Mouse (Mus musculus) cerebellum, adult 8-10 months (tissue): ENCODE measurements around the gene Ccdc73.
"Not testable (repeated sequence)": the region's sequence is repeated elsewhere in the genome, so short reads cannot be mapped to it uniquely, and the experiment has no call there.

Experiments used
- DNase-seq: peaks from one replicate; pipeline ENCODE4 v3.0.0; 2022

Ccdc73 gene

GRCm38 (mm10) chr2:104878794-104879193, 11.2 kb downstream of the Ccdc73 start:
- DNase-seq: no peak

GRCm38 (mm10) chr2:104886109-104886508, 18.5 kb downstream of the Ccdc73 start:
- DNase-seq: no peak

- DNase-seq: not testable (repeated sequence)
Measured at GRCm38 (mm10) chr2:104887331-104887730, 19.7 kb downstream of the Ccdc73 start.

- peak; percentile 64 for DNase-seq
Measured at GRCm38 (mm10) chr2:104887882-104888566, 20.4 kb downstream of the Ccdc73 start.

GRCm38 (mm10) chr2:104899975-104900374, 32.4 kb downstream of the Ccdc73 start:
- no peak for DNase-seq

DNA sequence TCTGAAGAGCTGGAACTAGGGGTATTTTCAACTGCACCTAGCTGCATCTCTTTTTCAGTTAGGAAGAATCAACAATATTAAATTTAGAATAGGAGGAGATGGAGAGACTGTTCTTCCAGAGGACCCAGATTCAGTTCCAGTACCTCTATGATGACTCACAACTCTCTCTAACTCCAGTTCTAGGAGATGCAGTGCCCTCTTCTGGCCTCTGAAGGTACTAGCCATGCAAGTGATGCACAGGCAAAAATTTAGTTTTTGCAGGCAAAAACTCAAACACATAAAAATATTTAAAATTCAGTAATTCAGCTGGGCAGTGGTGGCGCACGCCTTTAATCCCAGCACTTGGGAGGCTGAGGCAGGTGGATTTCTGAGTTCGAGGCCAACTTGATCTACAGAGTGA, 48.1 kb downstream of the Ccdc73 start:
- DNase-seq: no peak

DNA sequence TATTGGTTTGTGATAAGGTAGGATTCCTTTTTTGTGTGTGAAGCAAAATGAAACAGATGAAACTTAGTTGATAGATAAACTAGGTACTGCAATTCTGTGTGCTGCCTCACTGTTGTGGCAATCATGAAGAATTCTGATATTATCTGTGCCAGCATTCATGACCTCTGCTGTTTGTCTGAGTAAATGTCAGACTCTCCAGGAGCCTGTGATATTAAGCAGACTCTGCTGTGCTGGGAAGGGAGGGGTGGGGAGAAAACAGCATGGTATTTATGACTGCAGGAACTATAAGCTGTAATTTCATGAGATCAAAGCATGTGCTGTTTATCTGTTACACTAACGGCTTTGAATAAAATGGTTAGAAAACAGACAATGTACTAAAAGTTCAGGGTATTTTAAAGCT, 96.9 kb downstream of the Ccdc73 start:
- no peak for DNase-seq

DNA sequence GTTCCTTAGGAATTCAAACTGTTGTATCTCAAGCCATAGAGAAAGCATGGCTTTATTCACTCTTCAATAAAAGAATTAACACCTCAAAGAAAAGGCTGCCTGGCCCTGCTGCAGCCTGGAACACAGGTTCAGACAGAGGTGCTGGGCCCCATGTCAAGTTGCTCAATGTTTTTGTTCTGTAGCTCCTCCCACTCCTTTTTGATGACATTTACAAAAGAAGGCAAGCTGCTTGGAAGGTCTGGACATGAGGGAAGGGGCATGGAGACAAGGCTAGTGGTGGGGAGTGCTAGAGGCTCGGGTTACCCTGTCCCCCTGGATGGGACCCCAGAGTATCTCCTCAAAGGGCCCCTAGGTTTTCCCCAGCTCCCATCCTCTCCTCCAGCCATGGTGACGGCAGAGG, 114.1 kb downstream of the Ccdc73 start:
- DNase-seq: no peak

GRCm38 (mm10) chr2:104985796-104986195, 118.2 kb downstream of the Ccdc73 start:
- DNase-seq: no peak

DNA sequence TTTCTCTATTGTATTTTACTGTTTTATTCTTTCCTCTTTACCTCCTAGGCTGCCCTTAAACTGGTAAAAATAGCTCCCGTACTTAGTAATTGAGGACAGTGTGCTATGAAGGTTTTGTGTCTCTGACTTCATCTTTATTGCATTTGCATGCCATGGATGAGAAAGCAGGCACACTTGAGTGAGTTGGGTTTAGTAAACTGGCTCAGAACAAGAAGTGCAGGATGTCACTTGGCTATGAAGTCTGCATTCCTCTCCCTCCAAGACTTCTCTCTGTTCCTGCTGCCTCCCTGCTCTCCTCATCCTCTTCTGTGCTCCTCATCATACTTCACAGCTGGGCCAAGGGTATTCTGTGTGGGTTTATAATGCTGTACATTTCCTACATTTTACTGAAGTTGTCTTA, 121.4 kb downstream of the Ccdc73 start:
- no peak for DNase-seq

- DNase-seq: no peak
Measured at GRCm38 (mm10) chr2:104994436-104994835, 126.8 kb downstream of the Ccdc73 start.

GRCm38 (mm10) chr2:104996201-104996600, 128.6 kb downstream of the Ccdc73 start:
- no peak for DNase-seq

DNA sequence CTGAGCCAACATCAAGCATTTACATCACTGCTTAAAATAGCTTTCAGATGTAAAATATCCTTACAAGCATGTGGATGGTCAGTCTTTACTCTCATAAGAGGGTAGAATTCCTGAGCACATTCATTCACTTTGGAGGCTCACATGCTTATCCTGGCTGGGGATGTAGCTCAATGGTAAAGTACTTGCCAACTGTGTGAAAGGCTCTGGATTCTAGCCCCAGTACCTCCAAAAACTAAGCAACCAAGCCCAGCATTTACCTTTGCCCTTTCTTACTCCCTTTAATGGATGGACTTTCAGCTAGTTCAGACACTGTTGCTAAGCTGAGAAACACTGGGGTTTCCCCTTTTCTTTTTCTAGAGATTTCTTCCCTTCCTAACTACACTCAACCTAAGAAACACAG, 139.6 kb downstream of the Ccdc73 start:
- DNase-seq: no peak

DNA sequence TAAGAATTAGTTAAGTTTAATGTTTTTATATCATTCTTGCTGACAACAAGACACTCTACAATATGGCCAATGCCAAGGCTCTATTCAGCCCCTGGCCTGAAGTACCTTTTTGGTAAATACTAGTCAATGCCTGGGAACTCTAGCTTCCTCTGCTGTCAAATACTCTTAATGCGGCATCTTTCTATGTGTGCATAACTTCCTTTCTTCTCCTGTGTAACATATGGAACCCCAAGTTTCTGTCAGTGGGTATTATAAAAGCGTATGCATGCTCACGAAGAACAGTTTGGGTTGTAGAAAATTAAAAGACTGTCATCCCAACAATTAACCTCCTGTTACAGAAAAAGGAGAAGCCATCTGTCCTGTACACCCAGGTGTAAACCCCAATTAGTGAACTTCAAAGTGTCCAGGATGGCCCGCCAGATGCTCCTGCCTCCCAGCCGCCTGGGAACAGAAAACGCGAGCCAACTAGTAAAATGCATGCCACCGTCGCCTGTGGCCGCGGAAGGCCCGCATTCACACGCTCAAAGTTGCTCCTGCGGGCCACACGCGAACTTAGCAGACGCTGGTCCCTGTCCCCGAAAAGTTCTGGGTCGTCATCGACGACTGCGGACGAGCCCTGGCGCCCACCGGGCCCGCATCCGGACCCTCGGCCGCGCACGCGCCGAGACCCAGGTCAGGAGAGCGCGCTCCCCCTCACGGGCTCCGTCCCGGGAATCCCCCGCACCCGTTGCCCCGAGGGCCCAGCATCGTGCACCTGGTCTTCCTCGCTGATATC, 148.8 kb downstream of the Ccdc73 start:
- DNase-seq: no peak

DNA sequence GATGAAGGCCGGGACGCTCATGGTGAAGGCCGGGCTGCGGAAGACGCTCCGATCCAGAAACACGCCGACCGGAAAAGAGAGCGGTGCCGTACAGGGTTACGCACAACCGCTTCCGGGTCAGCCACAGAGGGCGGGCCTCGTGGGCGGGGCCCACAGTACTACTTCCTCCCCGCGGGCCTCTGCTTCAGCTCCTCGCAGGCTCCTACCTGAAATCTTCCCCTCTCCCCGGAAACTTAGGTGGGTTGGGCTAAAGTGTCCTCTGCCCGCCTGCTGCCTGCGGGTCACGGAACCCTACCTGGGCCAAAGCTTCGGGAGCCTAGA, 149.3 kb downstream of the Ccdc73 start, which contains the start of gene Eif3m:
Gene Eif3m (minus strand): TSS at position 114 of the 321 bp plus-strand sequence.
- DNase-seq: peak; percentile 91

- no peak for DNase-seq
Measured at GRCm38 (mm10) chr2:105017802-105018201, 150.2 kb downstream of the Ccdc73 start.

GRCm38 (mm10) chr2:105019457-105019856, 151.9 kb downstream of the Ccdc73 start:
- no peak for DNase-seq

DNA sequence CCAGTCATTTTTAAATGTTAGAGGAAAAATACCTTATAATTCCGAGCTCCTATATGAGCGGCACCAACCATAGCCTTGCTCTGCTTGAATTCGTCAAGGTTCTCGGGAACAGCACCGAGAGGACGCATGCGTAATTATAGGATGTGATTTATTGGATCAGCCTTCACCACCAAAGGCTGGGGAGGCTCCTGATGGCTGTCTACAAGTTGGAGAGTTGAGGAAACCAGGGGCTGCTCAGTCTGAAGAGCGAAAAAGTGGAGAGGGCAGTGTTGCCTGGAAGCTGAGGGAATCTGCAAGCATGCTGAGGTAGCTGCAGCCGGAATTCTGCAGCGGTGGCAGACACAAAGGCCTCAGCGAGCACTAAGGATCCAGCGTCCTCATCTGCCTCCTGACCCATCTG, 153.7 kb downstream of the Ccdc73 start:
- no peak for DNase-seq

- DNase-seq: no peak
Measured at GRCm38 (mm10) chr2:105021836-105022235, 154.2 kb downstream of the Ccdc73 start.

DNA sequence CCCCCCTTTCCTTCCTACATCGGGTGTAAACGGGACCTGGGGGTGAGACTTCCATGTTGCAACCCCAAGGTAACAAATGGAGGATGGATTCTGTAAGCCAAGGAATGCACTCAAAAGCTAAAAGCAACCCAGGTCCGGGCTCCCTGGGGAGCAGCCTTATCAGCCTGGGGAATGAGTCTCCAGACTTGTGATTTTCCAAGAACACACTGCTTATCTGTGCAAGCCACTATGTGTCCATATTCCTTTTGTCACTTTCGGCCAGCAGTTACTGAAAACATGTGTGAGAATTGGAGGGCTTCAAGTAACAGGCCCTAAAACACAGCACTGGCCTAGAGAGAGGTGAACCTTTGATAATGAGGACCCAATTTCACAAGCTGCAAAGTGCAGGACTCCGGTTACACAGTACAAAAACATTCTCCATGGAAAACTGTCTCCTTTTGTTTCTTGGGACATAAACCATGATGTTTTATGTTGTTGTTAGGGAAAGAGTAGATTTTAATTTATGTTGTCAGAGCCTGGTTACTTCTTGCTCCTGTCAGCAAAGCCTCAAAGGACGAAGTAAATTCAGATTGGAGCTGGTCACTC, 155.5 kb downstream of the Ccdc73 start:
- no peak for DNase-seq

DNA sequence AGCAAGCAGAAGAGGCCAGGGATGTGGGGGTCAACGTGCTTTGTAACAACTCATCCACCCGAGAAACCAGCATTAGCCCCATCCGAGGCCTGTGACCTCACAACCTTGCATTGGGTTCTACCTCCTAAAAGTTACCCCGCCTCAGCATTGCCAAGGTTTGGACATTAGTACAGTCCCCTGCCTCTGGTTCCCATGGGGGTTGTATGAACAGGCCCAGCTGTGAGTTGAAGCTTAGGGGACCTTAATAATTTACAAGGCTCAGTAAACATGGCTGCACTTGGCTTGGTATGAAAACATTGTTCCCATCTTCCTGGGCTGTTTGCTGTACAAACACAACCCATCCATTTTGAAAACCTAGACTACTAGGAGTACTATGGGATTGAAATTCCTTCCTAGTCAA, 156.2 kb downstream of the Ccdc73 start:
- no peak for DNase-seq

GRCm38 (mm10) chr2:105025610-105026009, 158.0 kb downstream of the Ccdc73 start:
- DNase-seq: not testable (repeated sequence)

GRCm38 (mm10) chr2:105026950-105027695, 159.5 kb downstream of the Ccdc73 start:
- no peak for DNase-seq
